Mouse (Mus musculus) hindbrain, postnatal 0 days (tissue): Measurements from ENCODE around the gene Epo. TPM values are rescaled to one million over a fixed set of nuclear protein-coding genes. Genes with fewer than 3 reads are reported as not detected.

Experiments
- ATAC-seq: fragments of 200-750 bp; cut with Nextera tagmentation; 2 replicates; pipeline ENCODE4 v1.8.0; 2017; ENCODE audit warnings: mild to moderate bottlenecking, moderate TSS enrichment, moderate library complexity
- DNase-seq: peaks from one replicate; pipeline ENCODE4 v3.0.0-alpha.2; 2015; ENCODE audit warnings: low spot score
- H3K27ac ChIP-seq: fragments of 300-500 bp; sonication (generic); 2 replicates; pipeline ENCODE4 v1.5.1; 2014; ENCODE audit warnings: mild to moderate bottlenecking
- H3K27me3 ChIP-seq: fragments of 300-500 bp; sonication (generic); 2 replicates; pipeline ENCODE4 v1.6.1; 2014; ENCODE audit warnings: low read length, mixed read lengths; ENCODE audit not compliant: insufficient read depth
- H3K36me3 ChIP-seq: fragments of 300-500 bp; sonication (generic); 2 replicates; pipeline ENCODE4 v1.6.1; 2014; ENCODE audit warnings: low read length, mixed read lengths; ENCODE audit not compliant: insufficient read depth
- H3K4me1 ChIP-seq: fragments of 300-500 bp; sonication (generic); 2 replicates; pipeline ENCODE4 v1.6.1; 2014; ENCODE audit warnings: antibody characterized with exemption, low read length, mixed read lengths; ENCODE audit not compliant: insufficient read depth
- H3K4me2 ChIP-seq: fragments of 300-500 bp; sonication (generic); 2 replicates; pipeline ENCODE4 v1.6.1; 2014; ENCODE audit warnings: low read depth, mild to moderate bottlenecking, low read length, moderate library complexity, mixed read lengths
- H3K4me3 ChIP-seq: fragments of 300-500 bp; sonication (generic); 2 replicates; pipeline ENCODE4 v1.5.1; 2014; ENCODE audit warnings: low read length
- H3K9ac ChIP-seq: fragments of 300-500 bp; sonication (generic); replicated peaks from 2 replicates; pipeline ENCODE4 v1.6.1; 2014; ENCODE audit warnings: mild to moderate bottlenecking, low read length, moderate library complexity, mixed read lengths
- H3K9me3 ChIP-seq: fragments of 300-500 bp; sonication (generic); 2 replicates; pipeline ENCODE4 v1.6.1; 2016; ENCODE audit warnings: low read length, mixed read lengths
- CTCF ChIP-seq: IDR thresholded peaks from 2 replicates; pipeline ENCODE4 v1.5.1; 2016; ENCODE audit warnings: antibody characterized with exemption, control low read depth, low read depth
- WGBS: fragments of 180-500 bp; shearing (Covaris S2); extraction: QIAGEN DNeasy Blood & Tissue Kit; methylation state at CpG from one replicate; pipeline ENCODE4 v1.1.7; 2014; 5-methylcytosine and 5-hydroxymethylcytosine counted together
- polyA plus RNA-seq: library from polyadenylated mRNA; unstranded; fragments of >200 nt; fragmentation: Nextera tagmentation; extraction: Ambion mirVana; gene quantifications from 2 replicates; pipeline ENCODE4 v1.2.1, GENCODE M21; 2015
- total RNA-seq: library from RNA; depleted of rRNA; stranded (reverse); fragments of >200 nt; gene quantifications from 2 replicates; pipeline ENCODE4 v1.2.3, GENCODE M21; 2014

The Epo gene
- total and polyA plus RNA-seq, 2 experiments from 2014 or later = not detected

DNA sequence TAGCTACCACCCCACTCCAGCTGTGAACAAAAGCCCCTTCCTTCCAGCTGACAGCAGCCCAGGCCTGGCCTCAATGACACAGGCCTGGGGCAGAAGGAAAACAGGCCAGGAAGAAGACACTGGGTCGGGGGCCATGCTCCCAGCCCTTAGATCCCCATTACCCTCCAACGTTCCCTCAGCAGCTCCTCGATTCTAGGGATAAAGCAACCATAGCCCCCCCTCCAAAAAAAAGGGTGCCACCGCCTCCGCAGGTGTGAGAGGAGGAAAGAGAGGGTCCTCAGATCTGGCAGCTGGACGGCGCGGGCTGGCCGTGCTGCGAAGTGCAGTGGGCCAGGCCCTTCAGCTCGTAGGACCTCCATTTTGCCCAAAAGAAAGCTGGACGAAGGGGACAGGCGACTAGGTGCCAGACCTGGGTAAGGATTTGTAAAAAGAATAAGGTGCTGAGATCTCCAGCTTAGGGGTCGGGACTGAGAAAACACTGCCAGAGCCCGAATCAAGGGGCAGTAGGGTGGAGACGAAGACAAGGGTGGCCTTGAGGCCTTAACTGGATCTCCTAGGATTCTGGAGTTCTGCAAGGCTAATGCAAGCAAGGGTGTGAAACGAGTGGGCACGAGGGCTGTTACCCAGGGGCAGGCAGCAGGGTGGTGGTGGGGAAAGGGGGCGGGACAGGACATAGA lies 773 bp downstream of the Epo start:
- TF ChIP-seq CTCF = no peak
- H3K4me1 ChIP-seq = peaks cover 12% of the 10 kb centered on the region; the same call in 1 of the 2 replicates
- peak overlapping the region; percentile 97 for H3K9ac ChIP-seq
- H3K36me3 ChIP-seq = peaks cover 15% of the 10 kb centered on the region
- H3K4me3 ChIP-seq = peak overlapping the region; percentile 80
- under 1% methylated on average over 19 of the region's 19 CpGs for WGBS
- H3K27ac ChIP-seq = peak overlapping the region; percentile 97
- ATAC-seq = no peak; the same call in 1 of the 2 replicates
- peak; percentile 44 for DNase-seq
- H3K9me3 ChIP-seq = no peaks in the 10 kb centered on the region
- H3K27me3 ChIP-seq = no peaks in the 10 kb centered on the region
- H3K4me2 ChIP-seq = peak overlapping the region; percentile 97

DNA sequence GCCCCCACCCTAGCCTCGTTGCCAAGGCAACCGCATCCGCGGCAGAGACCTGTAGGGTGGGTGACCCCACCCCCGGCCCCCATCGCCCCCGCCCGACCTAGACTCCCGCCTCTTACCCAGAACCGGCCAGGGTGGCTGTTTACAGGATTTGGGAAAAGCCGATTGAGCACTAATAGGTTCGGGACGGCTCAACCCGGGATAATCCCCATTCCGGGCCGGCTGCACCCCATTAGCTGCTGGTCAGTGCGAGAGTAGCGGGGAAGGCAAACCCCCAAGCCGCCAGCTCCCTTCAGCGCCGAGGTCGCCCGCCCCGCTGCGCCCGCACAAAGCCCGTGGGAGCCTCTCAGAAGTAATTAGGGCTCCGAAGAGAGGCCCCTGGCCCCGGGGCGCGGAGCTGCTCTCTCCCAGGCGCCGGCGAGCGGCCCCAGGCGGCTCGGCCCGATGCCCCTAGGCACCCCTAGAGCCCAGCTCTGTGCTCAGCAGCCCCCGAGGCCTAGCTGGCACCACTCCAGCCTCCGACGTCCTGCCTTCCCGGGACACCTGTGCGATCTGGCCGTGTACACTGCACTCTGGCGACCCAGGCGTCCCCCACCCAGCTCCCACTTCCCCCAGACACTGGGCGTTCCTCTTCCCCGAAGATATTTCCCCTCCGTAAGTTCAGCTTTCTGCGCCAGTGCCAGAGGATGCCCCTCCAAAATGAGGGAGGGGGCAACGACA lies 1.5 kb downstream of the Epo start:
- Histone ChIP-seq H3K36me3 (peaks cover 15% of the 10 kb centered on the region), H3K27ac (peak overlapping the region; percentile 97), H3K27me3 (no peaks in the 10 kb centered on the region), H3K4me1 (peaks cover 12% of the 10 kb centered on the region; the same call in 1 of the 2 replicates), H3K4me2 (peak overlapping the region; percentile 97), H3K4me3 (peak overlapping the region; percentile 80), H3K9ac (peak overlapping the region; percentile 97), H3K9me3 (no peaks in the 10 kb centered on the region)
- peak; percentile 64 for DNase-seq
- peak; percentile 10 for ATAC-seq
- under 1% methylated on average over 51 of the region's 51 CpGs for WGBS
- no peak for TF ChIP-seq CTCF

DNA sequence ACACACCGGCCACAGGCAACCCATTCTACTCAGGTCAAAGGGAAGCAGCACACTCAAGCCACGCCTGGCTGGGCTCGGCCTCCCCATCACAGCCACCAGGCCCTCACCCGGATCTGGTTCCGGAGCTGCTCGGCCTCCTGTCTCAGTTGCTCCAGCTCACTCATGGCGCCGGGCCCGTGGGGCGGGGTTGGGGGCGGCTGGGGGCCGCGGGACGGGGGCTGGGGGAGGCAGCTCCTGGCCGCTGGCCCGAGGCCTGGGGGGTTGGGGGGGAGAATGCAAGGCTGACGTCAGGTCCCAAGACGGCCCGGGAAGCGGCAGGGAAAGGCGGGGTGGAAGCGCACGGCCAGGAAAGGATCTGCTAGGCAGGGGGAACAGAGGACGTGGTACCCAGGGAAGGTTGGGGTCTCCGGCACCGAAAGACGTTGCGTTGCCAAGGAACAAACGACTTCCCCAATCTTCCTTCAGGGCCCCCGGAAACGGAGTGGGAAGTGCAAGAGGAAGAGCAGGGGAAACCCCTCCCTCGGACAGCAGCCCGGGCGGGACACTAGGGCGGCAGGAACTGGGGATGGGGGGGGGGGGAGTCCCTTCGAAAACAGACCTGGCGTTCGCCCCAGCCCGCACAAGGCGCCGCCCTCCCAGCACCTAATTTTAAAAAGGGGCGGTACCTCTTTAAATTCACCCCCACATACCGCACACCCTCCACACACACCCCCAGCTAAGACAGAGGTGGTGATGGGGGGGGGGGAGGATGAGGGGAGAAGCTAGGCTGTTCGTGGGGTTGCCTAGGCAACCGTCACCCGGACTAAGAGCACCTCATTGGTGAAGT lies 2.2 kb downstream of the Epo start:
- 0% methylated on average over 37 of the region's 46 CpGs for WGBS
- H3K4me3 ChIP-seq = peak overlapping the region; percentile 80
- H3K36me3 ChIP-seq = peaks cover 15% of the 10 kb centered on the region
- no peaks in the 10 kb centered on the region for H3K9me3 ChIP-seq
- ATAC-seq (peak; percentile 67), DNase-seq (peak; percentile 95)
- H3K4me2 ChIP-seq = peak overlapping the region; percentile 97
- H3K27me3 ChIP-seq = no peaks in the 10 kb centered on the region
- H3K27ac ChIP-seq = peak overlapping the region; percentile 97
- H3K4me1 ChIP-seq = peaks cover 16% of the 10 kb centered on the region
- TF ChIP-seq CTCF = no peak
- H3K9ac ChIP-seq = peak overlapping the region; percentile 97

DNA sequence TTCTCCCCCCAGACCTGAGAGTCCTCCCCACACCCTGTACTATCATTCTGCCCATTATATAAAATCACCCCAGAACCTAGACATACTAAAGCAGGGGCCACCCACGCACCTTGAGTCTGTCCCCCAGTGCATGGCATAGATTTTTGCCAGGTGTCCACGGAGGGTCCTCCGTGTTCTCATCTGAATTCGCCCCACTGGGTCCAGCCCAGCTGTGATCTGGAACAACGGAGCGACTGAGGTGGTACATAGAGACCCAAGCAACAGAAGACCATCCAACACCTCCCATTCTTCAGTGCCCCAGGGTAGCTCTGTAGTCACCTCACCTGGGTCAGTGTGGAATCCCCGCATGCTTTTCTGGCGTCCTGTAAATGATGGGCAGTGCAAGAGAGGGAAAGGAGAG lies 3.0 kb downstream of the Epo start:
- Histone ChIP-seq H3K9ac (peak overlapping the region; percentile 97), H3K9me3 (no peaks in the 10 kb centered on the region), H3K36me3 (peaks cover 15% of the 10 kb centered on the region), H3K27ac (peak overlapping the region; percentile 97), H3K4me3 (peak overlapping the region; percentile 80), H3K27me3 (no peaks in the 10 kb centered on the region), H3K4me2 (peak overlapping the region; percentile 97), H3K4me1 (peaks cover 16% of the 10 kb centered on the region)
- DNase-seq (no peak), ATAC-seq (no peak)
- TF ChIP-seq CTCF = no peak
- 53% methylated on average over 8 of the region's 8 CpGs for WGBS

DNA sequence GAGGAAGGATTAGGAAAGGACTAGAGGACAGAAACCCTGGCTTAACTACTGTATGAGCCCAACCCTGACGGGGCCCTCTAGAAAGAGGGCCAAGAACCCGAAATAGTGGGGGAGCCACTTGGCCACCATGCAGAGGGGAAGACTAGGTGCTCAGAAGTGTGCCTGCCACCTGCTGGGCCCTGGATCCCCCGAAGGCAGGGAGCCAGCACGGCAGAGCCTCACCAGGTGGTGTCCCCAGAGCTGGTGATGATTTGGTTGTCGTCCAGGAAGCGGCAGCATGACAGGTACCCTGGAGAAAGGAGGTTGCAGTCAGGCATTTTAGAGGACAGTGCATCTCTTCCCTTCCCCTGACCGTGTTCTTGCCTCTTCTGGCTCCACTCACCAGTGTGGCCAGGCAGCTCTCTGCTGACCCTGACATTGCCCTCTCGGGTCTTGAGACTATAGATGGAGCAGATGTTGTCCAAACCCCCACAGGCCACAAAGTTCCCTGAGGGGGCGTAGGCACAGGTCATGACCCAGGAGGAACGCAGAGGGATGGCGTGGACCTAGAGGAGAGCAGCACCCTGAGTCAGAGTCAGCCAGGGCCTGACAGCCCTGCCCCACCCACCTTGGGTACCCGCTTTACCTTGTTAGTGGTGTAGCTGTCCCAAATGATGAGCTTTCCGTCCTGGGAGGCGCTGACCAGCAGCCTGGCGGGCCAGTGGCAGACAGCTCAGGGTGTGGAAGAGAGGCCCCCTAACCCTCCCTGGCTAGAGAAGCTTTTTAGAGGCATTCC lies 3.6 kb downstream of the Epo start:
- DNase-seq (no peak), ATAC-seq (no peak)
- no peaks in the 10 kb centered on the region for H3K27me3 ChIP-seq
- H3K27ac ChIP-seq = peak overlapping the region; percentile 97; the same call in 1 of the 2 replicates
- peaks cover 16% of the 10 kb centered on the region for H3K4me1 ChIP-seq
- H3K9me3 ChIP-seq = no peaks in the 10 kb centered on the region
- H3K4me2 ChIP-seq = peak overlapping the region; percentile 97
- H3K9ac ChIP-seq = 0 out of 2 replicates have a peak overlapping the region, but pooled peaks have one; percentile 3
- H3K4me3 ChIP-seq = no peak overlapping the region
- no peak for TF ChIP-seq CTCF
- 63% methylated on average over 15 of the region's 15 CpGs for WGBS
- H3K36me3 ChIP-seq = peaks cover 18% of the 10 kb centered on the region
